14 mouse cellular contexts compared by ENCODE assay signal in the genomic region with DNA sequence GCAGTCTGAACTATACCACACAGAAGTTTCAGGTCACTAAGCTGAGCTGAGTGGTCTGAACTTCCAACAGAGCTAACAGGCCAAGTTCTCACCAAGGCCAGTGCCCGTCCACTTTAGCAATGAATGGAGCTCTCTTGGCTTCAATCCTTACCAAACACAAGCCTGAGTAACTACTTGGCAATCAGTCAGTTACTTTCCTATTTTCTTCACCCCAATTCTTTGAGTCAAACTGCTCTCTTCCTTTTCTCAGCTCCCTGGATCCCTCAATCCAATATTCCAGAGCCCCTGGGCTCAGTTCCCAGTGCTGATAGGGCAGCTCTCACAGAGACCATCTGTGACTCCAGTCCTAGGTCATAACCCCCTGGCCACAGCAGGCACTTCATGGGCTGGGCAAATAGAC.
"Had no signal": no experiment of that assay in that cellular context is flagged by ENCODE, and none has a peak within 500 bp of the region (broad histone marks: within the 10 kb centered on the region; RNA-seq: fewer than 3 reads in every experiment).

No protein-coding gene starts in this region.

- ATAC-seq: intestine, postnatal 0 days; lung, postnatal 0 days; midbrain, embryonic 13.5 days had no signal

- H3K27ac ChIP-seq: kidney, postnatal 0 days; left cerebral cortex, adult 2 months; limb, embryonic 10.5 days; liver, embryonic 14.5 days; midbrain, embryonic 13.5 days had no signal

- DNase-seq: kidney, adult 8-10 months; kidney, postnatal 4 days; lung, adult 2 months; lung, postnatal 36 days; right cerebral cortex, postnatal 14 days; thymus, adult 2 months; thymus, postnatal 25 days had no signal

- H3K9ac ChIP-seq: liver, embryonic 14.5 days; midbrain, embryonic 13.5 days had no signal

- H3K4me1 ChIP-seq: limb, embryonic 10.5 days had no signal

- H3K27me3 ChIP-seq: midbrain, embryonic 13.5 days had no signal

- H3K4me3 ChIP-seq: left cerebral cortex, adult 2 months; limb, embryonic 10.5 days; midbrain, embryonic 13.5 days had no signal

- H3K9me3 ChIP-seq: limb, embryonic 10.5 days had no signal

- H3K36me3 ChIP-seq: limb, embryonic 10.5 days had no signal

- H3K4me2 ChIP-seq: midbrain, embryonic 13.5 days had no signal
